Mouse (Mus musculus): ENCODE data around the gene Cldnd2.

DNA sequence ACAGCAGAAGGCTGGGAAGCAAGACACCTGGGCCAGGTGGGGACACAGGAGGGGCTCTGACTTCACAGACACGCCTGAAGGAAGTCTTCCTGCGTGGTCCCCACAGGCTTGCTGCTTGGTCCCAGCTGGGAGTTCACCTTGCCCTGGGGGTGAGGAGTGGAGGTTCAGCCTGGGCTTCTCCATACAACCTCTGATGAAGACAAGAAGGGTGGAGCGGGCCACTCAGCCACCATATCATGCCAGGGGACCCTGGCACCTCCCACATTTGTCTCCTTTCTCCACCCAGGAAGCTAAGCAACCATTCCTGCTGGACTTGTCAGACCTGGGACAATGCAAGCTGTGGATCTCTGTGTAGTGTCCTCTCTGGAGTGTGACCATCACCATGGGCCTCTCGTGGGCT, 22.3 kb downstream of the Cldnd2 start, which contains the start of gene Vsig10l:
- TF ChIP-seq TAL1 (IDR thresholded peaks at IDR 0.05; ENCODE audit: low read length) (no peak), GATA1 (IDR thresholded peaks at IDR 0.05; ENCODE audit: low read length) (no peak)
